15 mouse cellular contexts compared by ENCODE assay signal in genomic region chr13:104113782-104114181, GRCm38 (mm10). TPM values are rescaled to one million over a fixed set of nuclear protein-coding genes. Genes with fewer than 3 reads are reported as not detected.
DNase-seq lines count a peak whose midpoint lies in the region; ATAC-seq and TF ChIP-seq lines count a peak whose summit lies in the region.
"Had no signal": no experiment of that assay in that cellular context is flagged by ENCODE, and none has a peak within 500 bp of the region (broad histone marks: within the 10 kb centered on the region; RNA-seq: fewer than 3 reads in every experiment).

No protein-coding gene starts in this region.

- peaks cover 6% of the 10 kb centered on the region; the same call in 1 of the 2 replicates for H3K36me3 ChIP-seq in hindbrain, postnatal 0 days (ENCODE audit: insufficient read depth, low read length)
- H3K36me3 ChIP-seq in hindbrain, embryonic 10.5 days = peaks cover 32% of the 10 kb centered on the region
- H3K36me3 ChIP-seq in midbrain, postnatal 0 days (ENCODE audit: insufficient read depth, low read length) = peaks cover 21% of the 10 kb centered on the region; the same call in 1 of the 2 replicates
- H3K36me3 ChIP-seq in midbrain, embryonic 15.5 days (replicated peaks) = peaks cover 15% of the 10 kb centered on the region
- H3K36me3 ChIP-seq: liver, embryonic 15.5 days had no signal

- no peak for DNase-seq in hindbrain, postnatal 0 days (ENCODE audit: low spot score)
- no peak for DNase-seq in hindbrain, embryonic 10.5 days (ENCODE audit: low spot score)
- DNase-seq in midbrain, postnatal 0 days (ENCODE audit: low spot score) = no peak
- DNase-seq in ES-CJ7 (ENCODE audit: low read depth, low spot score) = peak; percentile 59
- DNase-seq in naive thymus-derived CD4-positive, alpha-beta T cell, adult 2 months (ENCODE audit: low read depth) = peak; percentile 31
- no peak for DNase-seq in cerebellum, postnatal 36 days
- no peak for DNase-seq in right cerebral cortex, adult 2 months (ENCODE audit: low spot score in 2 of 2)
- DNase-seq: heart, adult 18-20 months; kidney, postnatal 14 days; layer of hippocampus, postnatal 36 days had no signal

- H3K9me3 ChIP-seq in hindbrain, postnatal 0 days (ENCODE audit: low read length) = no peaks in the 10 kb centered on the region
- no peaks in the 10 kb centered on the region for H3K9me3 ChIP-seq in hindbrain, embryonic 10.5 days
- H3K9me3 ChIP-seq in midbrain, postnatal 0 days (ENCODE audit: low read length) = no peaks in the 10 kb centered on the region
- no peaks in the 10 kb centered on the region for H3K9me3 ChIP-seq in midbrain, embryonic 15.5 days
- H3K9me3 ChIP-seq: embryonic facial prominence, embryonic 12.5 days; liver, embryonic 15.5 days; neural tube, embryonic 13.5 days had no signal

- ATAC-seq in hindbrain, postnatal 0 days = no peak
- ATAC-seq in midbrain, postnatal 0 days (ENCODE audit: low FRiP score) = no peak
- no peak for ATAC-seq in midbrain, embryonic 15.5 days (replicated peaks)
- ATAC-seq: midbrain, embryonic 16.5 days had no signal

- WGBS in hindbrain, postnatal 0 days = 90% methylated on average over 4 of the region's 4 CpGs
- 89% methylated on average over 4 of the region's 4 CpGs for WGBS in hindbrain, embryonic 10.5 days
- 96% methylated on average over 4 of the region's 4 CpGs for WGBS in midbrain, postnatal 0 days
- 95% methylated on average over 4 of the region's 4 CpGs for WGBS in midbrain, embryonic 15.5 days

- H3K9ac ChIP-seq in hindbrain, postnatal 0 days (replicated peaks; ENCODE audit: low read length) = no peak overlapping the region
- no peak overlapping the region for H3K9ac ChIP-seq in midbrain, postnatal 0 days (replicated peaks; ENCODE audit: low read length, poor library complexity, severe bottlenecking)
- no peak overlapping the region for H3K9ac ChIP-seq in midbrain, embryonic 15.5 days
- H3K9ac ChIP-seq: embryonic facial prominence, embryonic 12.5 days; liver, embryonic 15.5 days; neural tube, embryonic 13.5 days had no signal

- H3K27ac ChIP-seq in hindbrain, postnatal 0 days = no peak overlapping the region
- no peak overlapping the region for H3K27ac ChIP-seq in hindbrain, embryonic 10.5 days
- no peak overlapping the region for H3K27ac ChIP-seq in midbrain, postnatal 0 days (ENCODE audit: low read depth, low read length)
- H3K27ac ChIP-seq in midbrain, embryonic 15.5 days = no peak overlapping the region
- H3K27ac ChIP-seq: embryonic facial prominence, embryonic 12.5 days; liver, embryonic 15.5 days; neural tube, embryonic 13.5 days had no signal

- TF ChIP-seq CTCF in hindbrain, postnatal 0 days (IDR thresholded peaks at IDR 0.05; ENCODE audit: low read depth) = peak; percentile 36
- TF ChIP-seq CTCF in midbrain, postnatal 0 days (IDR thresholded peaks at IDR 0.05) = peak; percentile 44

- H3K4me3 ChIP-seq in hindbrain, postnatal 0 days (ENCODE audit: low read length) = no peak overlapping the region
- H3K4me3 ChIP-seq in hindbrain, embryonic 10.5 days = no peak overlapping the region
- H3K4me3 ChIP-seq in midbrain, postnatal 0 days (ENCODE audit: low read depth, low read length) = no peak overlapping the region
- no peak overlapping the region for H3K4me3 ChIP-seq in midbrain, embryonic 15.5 days
- H3K4me3 ChIP-seq: embryonic facial prominence, embryonic 12.5 days; liver, embryonic 15.5 days; neural tube, embryonic 13.5 days had no signal

- H3K4me2 ChIP-seq in hindbrain, postnatal 0 days (ENCODE audit: low read depth, low read length) = no peak overlapping the region
- H3K4me2 ChIP-seq in midbrain, postnatal 0 days (ENCODE audit: low read depth, low read length, poor library complexity, severe bottlenecking) = no peak overlapping the region
- no peak overlapping the region for H3K4me2 ChIP-seq in midbrain, embryonic 15.5 days
- H3K4me2 ChIP-seq: embryonic facial prominence, embryonic 12.5 days; liver, embryonic 15.5 days; neural tube, embryonic 13.5 days had no signal

- 0 out of 2 replicates have a peak, but pooled peaks cover 6% of the 10 kb centered on the region for H3K4me1 ChIP-seq in hindbrain, postnatal 0 days (ENCODE audit: insufficient read depth, low read length)
- peaks cover 31% of the 10 kb centered on the region for H3K4me1 ChIP-seq in hindbrain, embryonic 10.5 days (replicated peaks)
- H3K4me1 ChIP-seq in midbrain, postnatal 0 days (ENCODE audit: insufficient read depth, low read length) = peaks cover 9% of the 10 kb centered on the region; the same call in 1 of the 2 replicates
- peaks cover 26% of the 10 kb centered on the region for H3K4me1 ChIP-seq in midbrain, embryonic 15.5 days

- H3K27me3 ChIP-seq in hindbrain, postnatal 0 days (ENCODE audit: insufficient read depth, low read length) = no peaks in the 10 kb centered on the region
- no peaks in the 10 kb centered on the region for H3K27me3 ChIP-seq in hindbrain, embryonic 10.5 days (ENCODE audit: insufficient read depth, poor library complexity, severe bottlenecking)
- no peaks in the 10 kb centered on the region for H3K27me3 ChIP-seq in midbrain, postnatal 0 days (ENCODE audit: insufficient read depth, low read length)
- H3K27me3 ChIP-seq in midbrain, embryonic 15.5 days (replicated peaks) = no peaks in the 10 kb centered on the region
- H3K27me3 ChIP-seq: embryonic facial prominence, embryonic 12.5 days; neural tube, embryonic 13.5 days had no signal

RNA-seq across cellular contexts. Expression of gene Sgtb, which starts 4.2 kb away (rescaled TPM):
- total RNA-seq in hindbrain, postnatal 0 days (2014; rRNA removed) = 26.8 and 36.7 TPM in 2 replicates
- polyA plus RNA-seq in hindbrain, postnatal 0 days (2015; fragmentation: Nextera tagmentation; extraction: Ambion mirVana) = 24.3 and 24.9 TPM in 2 replicates
- polyA plus RNA-seq in hindbrain, embryonic 10.5 days (2016; fragmentation: Nextera tagmentation; extraction: Ambion mirVana) = 12.4 and 22.1 TPM in 2 replicates
- 32.5 and 33.0 TPM in 2 replicates for total RNA-seq in midbrain, postnatal 0 days (2014; rRNA removed)
- 19.8 and 21.2 TPM in 2 replicates for polyA plus RNA-seq in midbrain, postnatal 0 days (2015; fragmentation: Nextera tagmentation; extraction: Ambion mirVana)
- polyA plus RNA-seq in midbrain, embryonic 15.5 days (2015; fragmentation: Nextera tagmentation; extraction: Ambion mirVana) = 28.6 and 29.4 TPM in 2 replicates

RNA-seq across cellular contexts. Expression of gene Nln, which starts 4.4 kb away (rescaled TPM):
- total RNA-seq in hindbrain, postnatal 0 days (2014; rRNA removed) = 67.3 and 71.6 TPM in 2 replicates
- polyA plus RNA-seq in hindbrain, postnatal 0 days (2015; fragmentation: Nextera tagmentation; extraction: Ambion mirVana) = 52.9 and 53.7 TPM in 2 replicates
- polyA plus RNA-seq in hindbrain, embryonic 10.5 days (2016; fragmentation: Nextera tagmentation; extraction: Ambion mirVana) = 15.8 and 19.3 TPM in 2 replicates
- total RNA-seq in midbrain, postnatal 0 days (2014; rRNA removed) = 91.3 and 94.1 TPM in 2 replicates
- polyA plus RNA-seq in midbrain, postnatal 0 days (2015; fragmentation: Nextera tagmentation; extraction: Ambion mirVana) = 59.2 and 60.2 TPM in 2 replicates
- polyA plus RNA-seq in midbrain, embryonic 15.5 days (2015; fragmentation: Nextera tagmentation; extraction: Ambion mirVana) = 66.1 and 70.8 TPM in 2 replicates

Comparison
In these comparisons a context has a peak if more than half of its experiments do, and no peak if none do; other contexts are left out.
1. DNase-seq: peak in ES-CJ7 (single experiment) and naive thymus-derived CD4-positive, alpha-beta T cell, adult 2 months (single experiment); none in hindbrain, postnatal 0 days (single experiment), hindbrain, embryonic 10.5 days (single experiment), midbrain, postnatal 0 days (single experiment), cerebellum, postnatal 36 days (0 of 2) and right cerebral cortex, adult 2 months (0 of 2).